17 mouse cellular contexts compared by ENCODE assay signal in the genomic region with DNA sequence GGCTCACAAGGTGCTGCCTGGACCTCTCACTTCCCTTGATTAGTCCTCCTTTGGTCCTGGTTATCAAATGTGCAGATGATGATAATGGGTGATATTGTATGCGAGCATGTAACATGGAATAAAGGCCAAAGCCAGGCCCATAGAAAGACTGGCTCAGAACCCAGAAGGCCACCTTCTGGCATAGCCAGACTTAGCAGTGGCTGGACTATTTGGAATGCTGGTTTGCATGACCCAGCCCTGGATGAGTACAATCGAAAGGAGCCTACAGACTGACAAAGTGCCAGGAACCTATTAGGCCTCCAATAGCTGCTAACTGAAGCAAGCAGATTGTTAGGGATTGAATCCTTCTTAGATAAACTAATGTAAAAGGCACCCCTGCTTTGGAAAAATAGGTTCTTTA. TPM values are rescaled to one million over a fixed set of nuclear protein-coding genes. Genes with fewer than 3 reads are reported as not detected.
DNase-seq lines count a peak whose midpoint lies in the region; ATAC-seq and TF ChIP-seq lines count a peak whose summit lies in the region.
"Had no signal": no experiment of that assay in that cellular context is flagged by ENCODE, and none has a peak within 500 bp of the region (broad histone marks: within the 10 kb centered on the region; RNA-seq: fewer than 3 reads in every experiment).

No protein-coding gene starts in this region.

- peak overlapping the region; percentile 26; the same call in 1 of the 2 replicates for H3K4me3 ChIP-seq in forebrain, postnatal 0 days (ENCODE audit: low read depth, low read length)
- peak overlapping the region; percentile 44 for H3K4me3 ChIP-seq in midbrain, embryonic 12.5 days
- H3K4me3 ChIP-seq: left cerebral cortex, adult 2 months; limb, embryonic 15.5 days; megakaryocyte, embryonic 14.5 days had no signal

- no peaks in the 10 kb centered on the region for H3K36me3 ChIP-seq in forebrain, postnatal 0 days (ENCODE audit: insufficient read depth)
- no peaks in the 10 kb centered on the region for H3K36me3 ChIP-seq in midbrain, embryonic 12.5 days
- H3K36me3 ChIP-seq: embryonic facial prominence, embryonic 10.5 days; limb, embryonic 15.5 days had no signal

- TF ChIP-seq CTCF in forebrain, postnatal 0 days (IDR thresholded peaks at IDR 0.05; ENCODE audit: low read depth), result no peak

- peak overlapping the region; percentile 31; the same call in 1 of the 2 replicates for H3K9ac ChIP-seq in forebrain, postnatal 0 days
- peak overlapping the region; percentile 41; the same call in 1 of the 2 replicates for H3K9ac ChIP-seq in midbrain, embryonic 12.5 days (replicated peaks)
- H3K9ac ChIP-seq: limb, embryonic 15.5 days; lung, embryonic 14.5 days had no signal

- 45% methylated on average over 2 of the region's 2 CpGs for WGBS in forebrain, postnatal 0 days
- WGBS in midbrain, embryonic 12.5 days, result 81% methylated on average over 2 of the region's 2 CpGs

- H3K4me2 ChIP-seq in forebrain, postnatal 0 days (ENCODE audit: low read depth), result peak overlapping the region; percentile 72
- peak overlapping the region; percentile 62 for H3K4me2 ChIP-seq in midbrain, embryonic 12.5 days (replicated peaks)
- H3K4me2 ChIP-seq: limb, embryonic 15.5 days; lung, embryonic 14.5 days had no signal

- ATAC-seq in forebrain, postnatal 0 days, result no peak
- no peak for ATAC-seq in midbrain, embryonic 12.5 days (ENCODE audit: low FRiP score, low read depth)
- no peak for ATAC-seq in CD4-positive, CD25-positive, alpha-beta regulatory T cell, adult 4 months
- ATAC-seq: activated CD4-positive, CD25-positive, alpha-beta regulatory T cell, adult 4 months had no signal

- H3K27me3 ChIP-seq in forebrain, postnatal 0 days (ENCODE audit: insufficient read depth, low read length), result no peaks in the 10 kb centered on the region
- H3K27me3 ChIP-seq in midbrain, embryonic 12.5 days, result no peaks in the 10 kb centered on the region

- H3K27ac ChIP-seq in forebrain, postnatal 0 days (ENCODE audit: low read depth, low read length), result no peak overlapping the region
- no peak overlapping the region for H3K27ac ChIP-seq in midbrain, embryonic 12.5 days (replicated peaks)
- H3K27ac ChIP-seq: embryonic facial prominence, embryonic 10.5 days; left cerebral cortex, adult 2 months; limb, embryonic 15.5 days had no signal

- DNase-seq in brain, adult 2 months (ENCODE audit: low read depth, low spot score), result peak; percentile 79
- peak; percentile 59 to 63 for DNase-seq in cerebellum, postnatal 10 days
- DNase-seq in forebrain, postnatal 0 days, result no peak
- DNase-seq in urinary bladder, postnatal 36 days (ENCODE audit: low spot score in 2 of 2), result no peak
- no peak for DNase-seq in lung, postnatal 4 days
- no peak for DNase-seq in adipocyte (ENCODE audit: low spot score)
- DNase-seq: gastrocnemius, postnatal 25 days; kidney, postnatal 10 days; lung, embryonic 14.5 days; thymus, postnatal 4 days had no signal

- no peaks in the 10 kb centered on the region for H3K9me3 ChIP-seq in forebrain, postnatal 0 days (ENCODE audit: low read length)
- H3K9me3 ChIP-seq in midbrain, embryonic 12.5 days, result no peaks in the 10 kb centered on the region
- H3K9me3 ChIP-seq: embryonic facial prominence, embryonic 10.5 days; limb, embryonic 15.5 days; megakaryocyte, embryonic 14.5 days had no signal

- H3K4me1 ChIP-seq in forebrain, postnatal 0 days (ENCODE audit: insufficient read depth), result peaks cover 22% of the 10 kb centered on the region
- peaks cover 59% of the 10 kb centered on the region for H3K4me1 ChIP-seq in midbrain, embryonic 12.5 days
- H3K4me1 ChIP-seq: limb, embryonic 15.5 days; megakaryocyte, embryonic 14.5 days had no signal

RNA-seq across cellular contexts. Expression of gene Myt1, which starts 6.3 kb away (rescaled TPM):
- total RNA-seq in forebrain, postnatal 0 days (2014; rRNA removed), result 39.0 and 55.0 TPM in 2 replicates
- 4.0 and 6.7 TPM in 2 replicates for polyA plus RNA-seq in forebrain, postnatal 0 days (2015; fragmentation: Nextera tagmentation; extraction: Ambion mirVana)
- polyA plus RNA-seq in midbrain, embryonic 12.5 days (2016; fragmentation: Nextera tagmentation; extraction: Ambion mirVana), result 66.4 and 76.0 TPM in 2 replicates
- polyA plus RNA-seq in CD4-positive, CD25-positive, alpha-beta regulatory T cell, adult 4 months (2017; shearing (Covaris generic)), result not detected
- total RNA-seq: gastrocnemius, postnatal 25 days had no signal
- polyA plus RNA-seq: activated CD4-positive, CD25-positive, alpha-beta regulatory T cell, adult 4 months; limb, embryonic 15.5 days had no signal

RNA-seq across cellular contexts. Expression of gene Oprl1, which starts 54.6 kb away (rescaled TPM):
- 114 and 134 TPM in 2 replicates for total RNA-seq in forebrain, postnatal 0 days (2014; rRNA removed)
- polyA plus RNA-seq in forebrain, postnatal 0 days (2015; fragmentation: Nextera tagmentation; extraction: Ambion mirVana), result 51.3 and 62.5 TPM in 2 replicates
- polyA plus RNA-seq in midbrain, embryonic 12.5 days (2016; fragmentation: Nextera tagmentation; extraction: Ambion mirVana), result 41.8 and 42.5 TPM in 2 replicates
- not detected for polyA plus RNA-seq in CD4-positive, CD25-positive, alpha-beta regulatory T cell, adult 4 months (2017; shearing (Covaris generic))
- total RNA-seq: gastrocnemius, postnatal 25 days had no signal
- polyA plus RNA-seq: activated CD4-positive, CD25-positive, alpha-beta regulatory T cell, adult 4 months had no signal

Comparison
In these comparisons a context has a peak if more than half of its experiments do, and no peak if none do; other contexts are left out.
1. DNase-seq: peak in brain, adult 2 months (single experiment) and cerebellum, postnatal 10 days (2 of 2); none in forebrain, postnatal 0 days (single experiment), urinary bladder, postnatal 36 days (0 of 2), lung, postnatal 4 days (0 of 2) and adipocyte (single experiment).
2. RNA of gene Oprl1, which starts 54.6 kb away (polyA plus RNA-seq): 51.3 to 62.5 TPM in forebrain, postnatal 0 days and 41.8 to 42.5 TPM in midbrain, embryonic 12.5 days; not detected in CD4-positive, CD25-positive, alpha-beta regulatory T cell, adult 4 months; every median in the first group is over 10 times any median in the second.